In the genomic region with DNA sequence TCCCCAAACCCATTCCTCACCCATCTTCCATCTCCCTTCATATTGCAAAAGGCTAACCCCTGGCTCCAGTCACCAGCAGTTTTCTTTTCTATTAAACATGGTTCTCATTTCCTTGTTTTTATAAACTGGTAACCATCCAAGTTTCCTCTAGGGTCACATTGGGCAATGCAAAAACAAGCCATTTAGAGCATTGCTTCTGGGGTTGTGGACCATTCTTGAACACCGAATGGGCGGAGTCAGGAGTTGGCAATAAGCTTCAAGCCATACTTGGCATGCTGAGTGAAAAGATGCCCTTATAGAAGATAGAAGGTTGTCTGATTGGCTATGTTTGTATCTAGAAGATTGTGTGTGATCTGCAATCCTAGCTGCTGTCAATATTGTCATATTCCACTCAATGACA, we compare ENCODE assay signal across 24 mouse cellular contexts. TPM values are rescaled to one million over a fixed set of nuclear protein-coding genes. Genes with fewer than 3 reads are reported as not detected.
"Had no signal": no experiment of that assay in that cellular context is flagged by ENCODE, and none has a peak within 500 bp of the region (broad histone marks: within the 10 kb centered on the region; RNA-seq: fewer than 3 reads in every experiment).

No protein-coding gene starts in this region.

- H3K9ac ChIP-seq: liver, embryonic 15.5 days; liver, postnatal 0 days; lung, embryonic 14.5 days; midbrain, embryonic 13.5 days; midbrain, embryonic 15.5 days; neural tube, embryonic 12.5 days; stomach, embryonic 15.5 days had no signal

- H3K9me3 ChIP-seq: liver, embryonic 15.5 days; megakaryocyte, embryonic 14.5 days; midbrain, embryonic 13.5 days; midbrain, embryonic 15.5 days; neural tube, embryonic 12.5 days; stomach, embryonic 15.5 days had no signal

- H3K4me3 ChIP-seq: liver, embryonic 15.5 days; megakaryocyte, embryonic 14.5 days; midbrain, embryonic 13.5 days; midbrain, embryonic 15.5 days; neural tube, embryonic 12.5 days; stomach, embryonic 15.5 days had no signal

- H3K27ac ChIP-seq: liver, embryonic 15.5 days; macrophage; midbrain, embryonic 13.5 days; midbrain, embryonic 15.5 days; neural tube, embryonic 12.5 days; stomach, embryonic 15.5 days; stomach, postnatal 0 days had no signal

- H3K4me1 ChIP-seq: liver, embryonic 15.5 days; midbrain, embryonic 13.5 days; midbrain, embryonic 15.5 days; neural tube, embryonic 12.5 days; stomach, embryonic 15.5 days had no signal

- H3K27me3 ChIP-seq: liver, embryonic 15.5 days; midbrain, embryonic 13.5 days; midbrain, embryonic 15.5 days; neural tube, embryonic 12.5 days; stomach, embryonic 15.5 days had no signal

- DNase-seq: liver, postnatal 0 days; lung, embryonic 14.5 days; lung, postnatal 36 days; right cerebral cortex, postnatal 14 days; thymus, adult 18-20 months; thymus, postnatal 14 days; thymus, postnatal 36 days had no signal

- H3K36me3 ChIP-seq: liver, embryonic 15.5 days; midbrain, embryonic 13.5 days; midbrain, embryonic 15.5 days; neural tube, embryonic 12.5 days; stomach, embryonic 15.5 days had no signal

- ATAC-seq: liver, postnatal 0 days; midbrain, embryonic 13.5 days; midbrain, embryonic 15.5 days had no signal

- H3K4me2 ChIP-seq: liver, embryonic 15.5 days; lung, embryonic 14.5 days; midbrain, embryonic 11.5 days; midbrain, embryonic 13.5 days; midbrain, embryonic 15.5 days; neural tube, embryonic 12.5 days; stomach, embryonic 15.5 days had no signal

RNA-seq across cellular contexts. Expression of gene Gm17555, which starts 33.6 kb away (rescaled TPM):
- total RNA-seq: midbrain, postnatal 0 days; monocyte, adult 5-6 weeks; neutrophil, adult 5-6 weeks had no signal
- polyA plus RNA-seq: liver, embryonic 15.5 days; liver, postnatal 0 days; lung, embryonic 14.5 days; lung, embryonic 16.5 days; macrophage; midbrain, embryonic 11.5 days; midbrain, embryonic 13.5 days; midbrain, embryonic 15.5 days; midbrain, postnatal 0 days; neural tube, embryonic 12.5 days; neural tube, embryonic 14.5 days; spleen, adult 2 months; stomach, embryonic 15.5 days; stomach, postnatal 0 days; testis, adult 2 months; thymus, postnatal 0 days had no signal
